Mouse (Mus musculus): ENCODE data around the gene Itgal. TPM values are rescaled to one million over a fixed set of nuclear protein-coding genes. Genes with fewer than 3 reads are reported as not detected.

Itgal gene
- polyA plus RNA-seq, 1 experiment, result 0.87 TPM

DNA sequence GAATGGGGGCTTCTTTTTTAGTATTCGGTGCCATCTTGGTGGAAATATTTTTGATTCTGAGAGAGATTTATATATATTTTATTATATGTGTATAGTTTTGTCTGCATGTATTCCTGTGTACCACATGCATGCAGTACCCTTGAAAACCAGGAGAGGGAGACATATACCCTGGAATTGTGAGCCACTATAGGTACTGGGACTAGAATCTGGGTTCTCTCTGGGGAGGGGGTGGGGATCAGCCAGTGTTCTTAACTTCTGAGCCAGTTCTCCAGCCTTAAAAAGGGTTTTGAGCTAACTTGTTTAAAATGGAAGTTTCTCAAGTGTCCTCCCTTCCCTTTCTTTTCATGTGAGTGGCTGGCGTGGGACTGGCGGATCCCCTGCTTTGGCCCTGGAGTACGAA, 12.8 kb downstream of the Itgal start:
- peak; percentile 28 to 56 for DNase-seq
- TF ChIP-seq CTCF (IDR thresholded peaks at IDR 0.05; ENCODE audit: borderline replicate concordance, insufficient read depth, low read depth, low read length) (peak; percentile 56; the same call in 1 of the 2 replicates), POLR2A (IDR thresholded peaks at IDR 0.05; ENCODE audit: borderline replicate concordance, insufficient read depth, low read length) (no peak)
- no peaks in the 10 kb centered on the region for H3K27me3 ChIP-seq (ENCODE audit: control insufficient read depth, insufficient read depth, low read length)
- H3K4me3 ChIP-seq (replicated peaks; ENCODE audit: insufficient read depth, low read depth, low read length), result no peak overlapping the region
- no peak overlapping the region for H3K27ac ChIP-seq (ENCODE audit: insufficient read depth, low read length)
- 59% methylated on average over 4 of the region's 4 CpGs for WGBS
- no peaks in the 10 kb centered on the region for H3K4me1 ChIP-seq (ENCODE audit: control insufficient read depth, insufficient read depth, low read length)

DNA sequence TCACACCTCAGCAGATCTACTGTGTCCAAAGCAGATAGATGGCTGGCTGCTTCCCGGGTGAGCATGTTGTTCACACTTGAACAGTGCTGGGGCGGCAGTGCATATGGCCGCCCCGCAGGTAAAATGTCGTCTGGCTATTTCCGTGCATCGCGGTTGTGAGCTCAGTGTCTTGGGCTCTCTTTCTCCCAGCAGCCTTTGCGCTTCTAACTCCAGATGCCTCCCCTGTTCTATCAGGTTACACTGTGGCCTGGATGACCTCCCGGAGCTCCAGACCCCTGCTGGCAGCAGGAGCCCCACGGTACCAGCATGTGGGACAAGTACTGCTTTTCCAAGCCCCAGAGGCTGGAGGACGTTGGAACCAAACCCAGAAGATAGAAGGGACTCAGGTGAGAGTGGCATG, 13.9 kb downstream of the Itgal start:
- no peak for TF ChIP-seq POLR2A (IDR thresholded peaks at IDR 0.05; ENCODE audit: borderline replicate concordance, insufficient read depth, low read length)
- TF ChIP-seq CTCF (IDR thresholded peaks at IDR 0.05; ENCODE audit: borderline replicate concordance, insufficient read depth, low read depth, low read length), result no peak
- no peak for DNase-seq
- 56% methylated on average over 12 of the region's 12 CpGs for WGBS
- H3K4me1 ChIP-seq (ENCODE audit: control insufficient read depth, insufficient read depth, low read length), result no peaks in the 10 kb centered on the region
- H3K27me3 ChIP-seq (ENCODE audit: control insufficient read depth, insufficient read depth, low read length), result no peaks in the 10 kb centered on the region
- H3K27ac ChIP-seq (ENCODE audit: insufficient read depth, low read length), result no peak overlapping the region
- no peak overlapping the region for H3K4me3 ChIP-seq (replicated peaks; ENCODE audit: insufficient read depth, low read depth, low read length)

GRCm38 (mm10) chr7:127313912-127314311, 17.9 kb downstream of the Itgal start:
- Histone ChIP-seq H3K4me3 (replicated peaks; ENCODE audit: insufficient read depth, low read depth, low read length) (no peak overlapping the region), H3K27ac (ENCODE audit: insufficient read depth, low read length) (no peak overlapping the region), H3K27me3 (ENCODE audit: control insufficient read depth, insufficient read depth, low read length) (no peaks in the 10 kb centered on the region), H3K4me1 (ENCODE audit: control insufficient read depth, insufficient read depth, low read length) (no peaks in the 10 kb centered on the region)
- 39% methylated on average over 8 of the region's 8 CpGs for WGBS
- DNase-seq, result no peak
- TF ChIP-seq CTCF (IDR thresholded peaks at IDR 0.05; ENCODE audit: borderline replicate concordance, insufficient read depth, low read depth, low read length), result no peak
- no peak for TF ChIP-seq POLR2A (IDR thresholded peaks at IDR 0.05; ENCODE audit: borderline replicate concordance, insufficient read depth, low read length)

DNA sequence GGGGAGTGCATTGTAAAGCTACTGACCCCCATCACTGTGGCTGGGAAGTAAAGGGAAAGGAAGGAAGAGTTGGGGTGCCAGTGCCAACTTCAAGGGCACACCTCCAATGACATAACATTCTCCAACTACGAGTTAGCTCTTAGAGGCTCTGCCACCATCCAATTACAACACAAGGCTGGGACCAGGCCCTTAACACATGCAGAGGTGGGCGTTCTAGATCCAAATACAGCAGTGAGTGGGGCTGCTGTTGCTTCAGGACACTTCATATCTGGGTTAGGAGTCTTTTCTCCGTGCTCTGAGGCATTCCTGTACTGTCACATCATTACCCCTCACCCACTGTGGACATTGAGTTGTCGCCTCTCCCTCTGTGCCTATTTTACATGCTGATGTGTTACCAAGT, 25.0 kb downstream of the Itgal start:
- Histone ChIP-seq H3K27ac (ENCODE audit: insufficient read depth, low read length) (no peak overlapping the region), H3K4me1 (ENCODE audit: control insufficient read depth, insufficient read depth, low read length) (peaks cover 4% of the 10 kb centered on the region), H3K4me3 (replicated peaks; ENCODE audit: insufficient read depth, low read depth, low read length) (no peak overlapping the region), H3K27me3 (ENCODE audit: control insufficient read depth, insufficient read depth, low read length) (no peaks in the 10 kb centered on the region)
- no peak for DNase-seq
- 59% methylated on average over 4 of the region's 4 CpGs for WGBS
- TF ChIP-seq CTCF (IDR thresholded peaks at IDR 0.05; ENCODE audit: borderline replicate concordance, insufficient read depth, low read depth, low read length), result no peak
- TF ChIP-seq POLR2A (IDR thresholded peaks at IDR 0.05; ENCODE audit: borderline replicate concordance, insufficient read depth, low read length), result no peak

- peaks cover 4% of the 10 kb centered on the region for H3K4me1 ChIP-seq (ENCODE audit: control insufficient read depth, insufficient read depth, low read length)
- no peaks in the 10 kb centered on the region for H3K27me3 ChIP-seq (ENCODE audit: control insufficient read depth, insufficient read depth, low read length)
- no peak for TF ChIP-seq POLR2A (IDR thresholded peaks at IDR 0.05; ENCODE audit: borderline replicate concordance, insufficient read depth, low read length)
- H3K4me3 ChIP-seq (replicated peaks; ENCODE audit: insufficient read depth, low read depth, low read length), result no peak overlapping the region
- H3K27ac ChIP-seq (ENCODE audit: insufficient read depth, low read length), result no peak overlapping the region
- DNase-seq, result no peak
- WGBS, result 37% methylated on average over 5 of the region's 5 CpGs
Measured at GRCm38 (mm10) chr7:127322085-127322484, 26.0 kb downstream of the Itgal start.

- Histone ChIP-seq H3K4me3 (replicated peaks; ENCODE audit: insufficient read depth, low read depth, low read length) (no peak overlapping the region), H3K27ac (ENCODE audit: insufficient read depth, low read length) (no peak overlapping the region), H3K4me1 (ENCODE audit: control insufficient read depth, insufficient read depth, low read length) (peaks cover 4% of the 10 kb centered on the region), H3K27me3 (ENCODE audit: control insufficient read depth, insufficient read depth, low read length) (no peaks in the 10 kb centered on the region)
- 89% methylated on average over 7 of the region's 7 CpGs for WGBS
- no peak for TF ChIP-seq POLR2A (IDR thresholded peaks at IDR 0.05; ENCODE audit: borderline replicate concordance, insufficient read depth, low read length)
- no peak for TF ChIP-seq CTCF (IDR thresholded peaks at IDR 0.05; ENCODE audit: borderline replicate concordance, insufficient read depth, low read depth, low read length)
- DNase-seq, result no peak
Measured at GRCm38 (mm10) chr7:127324944-127325343, 28.9 kb downstream of the Itgal start.

GRCm38 (mm10) chr7:127325550-127325949, 29.5 kb downstream of the Itgal start:
- Histone ChIP-seq H3K4me3 (replicated peaks; ENCODE audit: insufficient read depth, low read depth, low read length) (no peak overlapping the region), H3K27me3 (ENCODE audit: control insufficient read depth, insufficient read depth, low read length) (no peaks in the 10 kb centered on the region), H3K27ac (ENCODE audit: insufficient read depth, low read length) (no peak overlapping the region), H3K4me1 (ENCODE audit: control insufficient read depth, insufficient read depth, low read length) (peaks cover 4% of the 10 kb centered on the region)
- DNase-seq, result no peak
- 70% methylated on average over 8 of the region's 8 CpGs for WGBS
- TF ChIP-seq CTCF (IDR thresholded peaks at IDR 0.05; ENCODE audit: borderline replicate concordance, insufficient read depth, low read depth, low read length) (no peak), POLR2A (IDR thresholded peaks at IDR 0.05; ENCODE audit: borderline replicate concordance, insufficient read depth, low read length) (no peak)

GRCm38 (mm10) chr7:127326685-127327084, 30.6 kb downstream of the Itgal start:
- no peak overlapping the region for H3K27ac ChIP-seq (ENCODE audit: insufficient read depth, low read length)
- H3K4me1 ChIP-seq (ENCODE audit: control insufficient read depth, insufficient read depth, low read length), result peaks cover 4% of the 10 kb centered on the region
- no peaks in the 10 kb centered on the region for H3K27me3 ChIP-seq (ENCODE audit: control insufficient read depth, insufficient read depth, low read length)
- TF ChIP-seq POLR2A (IDR thresholded peaks at IDR 0.05; ENCODE audit: borderline replicate concordance, insufficient read depth, low read length) (no peak), CTCF (IDR thresholded peaks at IDR 0.05; ENCODE audit: borderline replicate concordance, insufficient read depth, low read depth, low read length) (no peak)
- no peak overlapping the region for H3K4me3 ChIP-seq (replicated peaks; ENCODE audit: insufficient read depth, low read depth, low read length)
- 0% methylated on average over 1 of the region's 2 CpGs for WGBS
- DNase-seq, result peak in 1 of 2 experiments; percentile 49
